In the genomic region with DNA sequence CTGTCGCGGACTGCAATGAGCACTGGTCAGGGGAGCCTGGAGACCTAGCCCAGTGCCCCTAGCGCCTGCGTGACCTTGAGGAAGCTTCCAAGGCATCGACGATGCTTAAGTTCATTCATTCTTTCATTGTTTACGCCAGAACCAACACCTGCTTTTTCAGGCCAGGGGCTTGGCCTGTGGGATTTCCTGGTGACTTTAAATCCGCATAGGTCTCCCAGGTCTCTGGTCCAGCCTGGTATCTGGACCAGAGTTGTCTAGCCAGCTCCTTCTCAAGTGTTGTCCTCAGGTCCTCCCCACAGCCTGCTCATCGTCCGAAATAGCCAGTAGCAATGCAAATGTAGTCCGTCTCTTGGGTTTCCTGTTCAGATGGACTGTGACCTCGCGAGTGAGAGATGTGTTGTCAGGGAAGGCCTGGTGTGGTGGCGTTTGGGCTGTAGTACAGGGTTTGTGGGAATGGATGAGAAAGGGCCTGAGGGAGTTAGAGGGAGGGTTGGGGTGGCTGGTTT, we compare ENCODE assay signal across 8 mouse cellular contexts. TPM values are rescaled to one million over a fixed set of nuclear protein-coding genes. Genes with fewer than 3 reads are reported as not detected.
A peak's percentile ranks its signal among the peaks of the same experiment; 100 is the strongest.
DNase-seq lines count a peak whose midpoint lies in the region; ATAC-seq and TF ChIP-seq lines count a peak whose summit lies in the region.

No protein-coding gene starts in this region.

- ATAC-seq in liver, embryonic 11.5 days (replicated peaks; ENCODE audit: low FRiP score), result no peak
- ATAC-seq in stomach, embryonic 14.5 days (ENCODE audit: insufficient number of reproducible peaks, insufficient read depth, low FRiP score, low read depth), result no peak

- H3K36me3 ChIP-seq in thymus, adult 2 months (ENCODE audit: control insufficient read depth, insufficient read depth, low read length), result no peaks in the 10 kb centered on the region
- H3K36me3 ChIP-seq in erythroblast, embryonic 14.5 days (ENCODE audit: control insufficient read depth), result peaks cover 57% of the 10 kb centered on the region
- no peaks in the 10 kb centered on the region; the same call in 1 of the 2 replicates for H3K36me3 ChIP-seq in liver, embryonic 11.5 days (ENCODE audit: control insufficient read depth, insufficient read depth, low read length)
- no peaks in the 10 kb centered on the region for H3K36me3 ChIP-seq in stomach, embryonic 14.5 days (ENCODE audit: control insufficient read depth, insufficient read depth, low read length)

- H3K4me3 ChIP-seq in thymus, adult 2 months (ENCODE audit: control insufficient read depth, insufficient read depth, low read length), result peak overlapping the region; percentile 89
- H3K4me3 ChIP-seq in erythroblast, embryonic 14.5 days (replicated peaks), result peak overlapping the region; percentile 82
- H3K4me3 ChIP-seq in liver, embryonic 11.5 days (ENCODE audit: low read depth, low read length), result peak overlapping the region; percentile 75
- peak overlapping the region; percentile 57 for H3K4me3 ChIP-seq in stomach, embryonic 14.5 days (ENCODE audit: low read depth, low read length)

- TF ChIP-seq POLR2A in thymus, adult 2 months (IDR thresholded peaks at IDR 0.05; ENCODE audit: control insufficient read depth, extremely low read depth, insufficient read depth, low read length, poor library complexity), result no peak

- H3K27me3 ChIP-seq in thymus, adult 2 months (ENCODE audit: control insufficient read depth, insufficient read depth, low read length), result no peaks in the 10 kb centered on the region
- H3K27me3 ChIP-seq in erythroblast, embryonic 14.5 days (ENCODE audit: control insufficient read depth), result no peaks in the 10 kb centered on the region
- H3K27me3 ChIP-seq in liver, embryonic 11.5 days (replicated peaks; ENCODE audit: control insufficient read depth, insufficient read depth, low read length), result no peaks in the 10 kb centered on the region
- H3K27me3 ChIP-seq in stomach, embryonic 14.5 days (ENCODE audit: control insufficient read depth, insufficient read depth, low read length), result no peaks in the 10 kb centered on the region

- 4% methylated on average over 14 of the region's 14 CpGs for WGBS in thymus, adult 2 months
- WGBS in liver, embryonic 11.5 days, result 6% methylated on average over 14 of the region's 14 CpGs
- WGBS in stomach, embryonic 14.5 days, result 8% methylated on average over 14 of the region's 14 CpGs

- TF ChIP-seq CTCF in thymus, adult 2 months (IDR thresholded peaks at IDR 0.05; ENCODE audit: borderline replicate concordance, control insufficient read depth, extremely low read depth, insufficient read depth, low read length, poor library complexity), result no peak

- peak; percentile 33 for DNase-seq in thymus, adult 2 months
- no peak for DNase-seq in thymus, postnatal 36 days
- DNase-seq in liver, embryonic 11.5 days (ENCODE audit: low spot score), result peak; percentile 60
- DNase-seq in layer of hippocampus, postnatal 14 days (ENCODE audit: low spot score in 2 of 2), result no peak
- DNase-seq in layer of hippocampus, adult 9-10 months (ENCODE audit: low spot score), result no peak
- no peak for DNase-seq in T-cell, adult 2 months (ENCODE audit: low spot score)

- H3K9ac ChIP-seq in liver, embryonic 11.5 days (ENCODE audit: low read depth, low read length), result peak overlapping the region; percentile 93
- H3K9ac ChIP-seq in stomach, embryonic 14.5 days (replicated peaks; ENCODE audit: low read depth, low read length), result peak overlapping the region; percentile 54

- peaks cover 61% of the 10 kb centered on the region for H3K4me1 ChIP-seq in thymus, adult 2 months (replicated peaks; ENCODE audit: control insufficient read depth, insufficient read depth, low read length)
- peaks cover 69% of the 10 kb centered on the region for H3K4me1 ChIP-seq in erythroblast, embryonic 14.5 days (ENCODE audit: control insufficient read depth)
- peaks cover 52% of the 10 kb centered on the region for H3K4me1 ChIP-seq in liver, embryonic 11.5 days (replicated peaks; ENCODE audit: control insufficient read depth, insufficient read depth, low read length)
- peaks cover 37% of the 10 kb centered on the region for H3K4me1 ChIP-seq in stomach, embryonic 14.5 days (ENCODE audit: control insufficient read depth, insufficient read depth, low read length)

- H3K27ac ChIP-seq in thymus, adult 2 months (ENCODE audit: control insufficient read depth, insufficient read depth, low read length), result peak overlapping the region; percentile 94
- H3K27ac ChIP-seq in liver, embryonic 11.5 days (ENCODE audit: low read depth, low read length), result peak overlapping the region; percentile 87
- peak overlapping the region; percentile 15; the same call in 1 of the 2 replicates for H3K27ac ChIP-seq in stomach, embryonic 14.5 days (ENCODE audit: low read length)

- peak overlapping the region; percentile 87 for H3K4me2 ChIP-seq in liver, embryonic 11.5 days
- H3K4me2 ChIP-seq in stomach, embryonic 14.5 days (replicated peaks; ENCODE audit: low read depth, low read length), result peak overlapping the region; percentile 97

- H3K9me3 ChIP-seq in erythroblast, embryonic 14.5 days (ENCODE audit: control insufficient read depth, low read length), result no peaks in the 10 kb centered on the region
- no peaks in the 10 kb centered on the region for H3K9me3 ChIP-seq in liver, embryonic 11.5 days (ENCODE audit: control insufficient read depth, low read length)
- H3K9me3 ChIP-seq in stomach, embryonic 14.5 days (ENCODE audit: control insufficient read depth, low read depth, low read length), result no peaks in the 10 kb centered on the region

RNA-seq across cellular contexts. Expression of gene E2f2, which starts 1.1 kb away (rescaled TPM):
- 164 and 208 TPM in 2 replicates for polyA plus RNA-seq in thymus, adult 2 months (2012; rRNA removed)
- polyA plus RNA-seq in erythroblast, embryonic 14.5 days (2012), result 108 and 119 TPM in 2 replicates
- 9.0 and 9.2 TPM in 2 replicates for polyA plus RNA-seq in liver, embryonic 11.5 days (2014; fragmentation: Nextera tagmentation; extraction: Ambion mirVana)
- polyA plus RNA-seq in stomach, embryonic 14.5 days (2014; fragmentation: Nextera tagmentation; extraction: Ambion mirVana), result 3.5 and 4.4 TPM in 2 replicates
- total RNA-seq in layer of hippocampus, postnatal 14 days (2021), result 1 to 10 TPM; 1.1 to 1.4 TPM

RNA-seq across cellular contexts. Expression of gene Id3, which starts 30.0 kb away (rescaled TPM):
- 312 and 357 TPM in 2 replicates for polyA plus RNA-seq in thymus, adult 2 months (2012; rRNA removed)
- 0.38 and 0.54 TPM in 2 replicates for polyA plus RNA-seq in erythroblast, embryonic 14.5 days (2012)
- 191 and 200 TPM in 2 replicates for polyA plus RNA-seq in liver, embryonic 11.5 days (2014; fragmentation: Nextera tagmentation; extraction: Ambion mirVana)
- 384 and 404 TPM in 2 replicates for polyA plus RNA-seq in stomach, embryonic 14.5 days (2014; fragmentation: Nextera tagmentation; extraction: Ambion mirVana)
- 10 to 100 TPM; 77.9 to 91.6 TPM for total RNA-seq in layer of hippocampus, postnatal 14 days (2021)

RNA-seq across cellular contexts. Expression of gene Asap3, which starts 32.9 kb away (rescaled TPM):
- polyA plus RNA-seq in thymus, adult 2 months (2012; rRNA removed), result 4.1 and 4.4 TPM in 2 replicates
- 0.01 TPM in 2 replicates for polyA plus RNA-seq in erythroblast, embryonic 14.5 days (2012)
- 1.8 and 2.9 TPM in 2 replicates for polyA plus RNA-seq in liver, embryonic 11.5 days (2014; fragmentation: Nextera tagmentation; extraction: Ambion mirVana)
- 5.1 and 5.6 TPM in 2 replicates for polyA plus RNA-seq in stomach, embryonic 14.5 days (2014; fragmentation: Nextera tagmentation; extraction: Ambion mirVana)
- 1 to 10 TPM; 5.1 to 6.0 TPM for total RNA-seq in layer of hippocampus, postnatal 14 days (2021)

Comparison
In these comparisons a context has a peak if more than half of its experiments do, and no peak if none do; other contexts are left out.
1. DNase-seq: peak in thymus, adult 2 months (single experiment) and liver, embryonic 11.5 days (single experiment); none in thymus, postnatal 36 days (0 of 2), layer of hippocampus, postnatal 14 days (0 of 2), layer of hippocampus, adult 9-10 months (single experiment) and T-cell, adult 2 months (single experiment).
2. H3K27ac ChIP-seq: peak in every context shown above with its lines; median percentile 94 in thymus, adult 2 months; 87 in liver, embryonic 11.5 days; 15 in stomach, embryonic 14.5 days.
3. RNA of gene E2f2, which starts 1.1 kb away (polyA plus RNA-seq): 164 to 208 TPM in thymus, adult 2 months and 108 to 119 TPM in erythroblast, embryonic 14.5 days; 9.0 to 9.2 TPM in liver, embryonic 11.5 days and 3.5 to 4.4 TPM in stomach, embryonic 14.5 days; every median in the first group is over 10 times any median in the second.
4. RNA of gene Id3, which starts 30.0 kb away (polyA plus RNA-seq): 384 to 404 TPM in stomach, embryonic 14.5 days, 312 to 357 TPM in thymus, adult 2 months and 191 to 200 TPM in liver, embryonic 11.5 days; 0.38 to 0.54 TPM in erythroblast, embryonic 14.5 days; every median in the first group is over 100 times any median in the second.
5. Peak in every context shown above with its lines, with median percentiles within 50 percentile points of each other: H3K4me3 ChIP-seq.